Mouse (Mus musculus) lung, embryonic 14.5 days (tissue): ENCODE measurements at regions not wholly inside any gene's neighbourhood (a gene's known extent, or its start where the extent isn't known, plus 50 kb on each side); places are given as distances from the start of the nearest gene placed in this dataset.

Experiments
- ATAC-seq: fragments of 200-750 bp; cut with Nextera tagmentation; 2 replicates; pipeline ENCODE4 v1.8.0; 2017; ENCODE audit warnings: mild to moderate bottlenecking, moderate TSS enrichment, moderate library complexity; ENCODE audit not compliant: insufficient read depth
- DNase-seq: peaks from one replicate; pipeline ENCODE4 v3.0.0-alpha.2; 2015
- H3K27ac ChIP-seq: fragments of 300-500 bp; sonication (generic); 2 replicates; pipeline ENCODE4 v1.5.1; 2014; ENCODE audit warnings: low read depth, mild to moderate bottlenecking, moderate library complexity
- H3K27me3 ChIP-seq: fragments of 300-500 bp; sonication (generic); 2 replicates; pipeline ENCODE4 v1.6.1; 2014; ENCODE audit warnings: low read length, control low read depth; ENCODE audit not compliant: insufficient read depth
- H3K36me3 ChIP-seq: fragments of 300-500 bp; sonication (generic); 2 replicates; pipeline ENCODE4 v1.6.1; 2014; ENCODE audit warnings: control low read depth; ENCODE audit not compliant: insufficient read depth
- H3K4me1 ChIP-seq: fragments of 300-500 bp; sonication (generic); 2 replicates; pipeline ENCODE4 v1.6.1; 2014; ENCODE audit warnings: antibody characterized with exemption, control low read depth; ENCODE audit not compliant: insufficient read depth
- H3K4me2 ChIP-seq: fragments of 300-500 bp; sonication (generic); 2 replicates; pipeline ENCODE4 v1.6.1; 2014; ENCODE audit warnings: mild to moderate bottlenecking
- H3K4me3 ChIP-seq: fragments of 300-500 bp; sonication (generic); 2 replicates; pipeline ENCODE4 v1.5.1; 2014; ENCODE audit warnings: low read depth, low read length
- H3K9ac ChIP-seq: fragments of 300-500 bp; sonication (generic); 2 replicates; pipeline ENCODE4 v1.6.1; 2014
- H3K9me3 ChIP-seq: fragments of 300-500 bp; sonication (generic); 2 replicates; pipeline ENCODE4 v1.6.1; 2016; ENCODE audit warnings: low read depth, low read length, control low read depth
- CTCF ChIP-seq: IDR thresholded peaks from 2 replicates; pipeline ENCODE4 v1.5.1; 2016; ENCODE audit warnings: antibody characterized with exemption, low read depth
- WGBS: fragments of 180-500 bp; shearing (Covaris S2); extraction: QIAGEN DNeasy Blood & Tissue Kit; methylation state at CpG from one replicate; pipeline ENCODE4 v1.1.7; 2014; 5-methylcytosine and 5-hydroxymethylcytosine counted together

GRCm38 (mm10) chr13:112119611-112120041, 168.6 kb upstream of the Ankrd55 start:
- ATAC-seq (no peak), DNase-seq (peak; percentile 49)
- Histone ChIP-seq H3K9me3 (no peaks in the 10 kb centered on the region), H3K4me3 (no peak overlapping the region), H3K36me3 (no peaks in the 10 kb centered on the region), H3K27ac (peak overlapping the region; percentile 2), H3K4me1 (peaks cover 22% of the 10 kb centered on the region), H3K9ac (no peak overlapping the region), H3K4me2 (no peak overlapping the region), H3K27me3 (no peaks in the 10 kb centered on the region)
- no peak for TF ChIP-seq CTCF
- WGBS: 46% methylated on average over 11 of the region's 11 CpGs

- Histone ChIP-seq H3K4me1 (peaks cover 22% of the 10 kb centered on the region), H3K9me3 (no peaks in the 10 kb centered on the region), H3K36me3 (no peaks in the 10 kb centered on the region), H3K4me2 (no peak overlapping the region), H3K9ac (no peak overlapping the region), H3K27ac (peak overlapping the region; percentile 2; the same call in 1 of the 2 replicates), H3K4me3 (no peak overlapping the region), H3K27me3 (no peaks in the 10 kb centered on the region)
- DNase-seq (no peak), ATAC-seq (no peak)
- no peak for TF ChIP-seq CTCF
- 68% methylated on average over 4 of the region's 4 CpGs for WGBS
These were observed 167.9 kb upstream of the Ankrd55 start for GRCm38 (mm10) chr13:112120346-112120745.

GRCm38 (mm10) chr13:112121110-112121509, 167.1 kb upstream of the Ankrd55 start:
- Histone ChIP-seq H3K4me1 (peaks cover 20% of the 10 kb centered on the region), H3K36me3 (no peaks in the 10 kb centered on the region), H3K9me3 (no peaks in the 10 kb centered on the region), H3K9ac (no peak overlapping the region), H3K27ac (no peak overlapping the region), H3K4me2 (no peak overlapping the region), H3K27me3 (no peaks in the 10 kb centered on the region), H3K4me3 (no peak overlapping the region)
- 65% methylated on average over 9 of the region's 9 CpGs for WGBS
- no peak for ATAC-seq
- no peak for TF ChIP-seq CTCF
- DNase-seq: peak; percentile 32

GRCm38 (mm10) chr13:112122842-112123373, 165.3 kb upstream of the Ankrd55 start:
- 65% methylated on average over 9 of the region's 9 CpGs for WGBS
- TF ChIP-seq CTCF: no peak
- Histone ChIP-seq H3K4me2 (no peak overlapping the region), H3K4me1 (peaks cover 14% of the 10 kb centered on the region; the same call in 1 of the 2 replicates), H3K9ac (no peak overlapping the region), H3K36me3 (no peaks in the 10 kb centered on the region), H3K9me3 (no peaks in the 10 kb centered on the region), H3K4me3 (no peak overlapping the region), H3K27me3 (no peaks in the 10 kb centered on the region), H3K27ac (no peak overlapping the region)
- DNase-seq (peak; percentile 58), ATAC-seq (no peak)

- no peaks in the 10 kb centered on the region for H3K36me3 ChIP-seq
- H3K4me3 ChIP-seq: no peak overlapping the region
- peaks cover 3% of the 10 kb centered on the region; the same call in 1 of the 2 replicates for H3K4me1 ChIP-seq
- WGBS: 67% methylated on average over 14 of the region's 14 CpGs
- no peaks in the 10 kb centered on the region for H3K27me3 ChIP-seq
- TF ChIP-seq CTCF: no peak
- ATAC-seq (no peak), DNase-seq (peak; percentile 18)
- no peaks in the 10 kb centered on the region for H3K9me3 ChIP-seq
- H3K9ac ChIP-seq: no peak overlapping the region
- no peak overlapping the region for H3K27ac ChIP-seq
- H3K4me2 ChIP-seq: no peak overlapping the region
These were observed 162.3 kb upstream of the Ankrd55 start for GRCm38 (mm10) chr13:112125769-112126469.

- no peak overlapping the region for H3K27ac ChIP-seq
- TF ChIP-seq CTCF: no peak
- 71% methylated on average over 4 of the region's 4 CpGs for WGBS
- no peaks in the 10 kb centered on the region for H3K36me3 ChIP-seq
- no peaks in the 10 kb centered on the region for H3K9me3 ChIP-seq
- H3K27me3 ChIP-seq: no peaks in the 10 kb centered on the region
- ATAC-seq: no peak
- DNase-seq: no peak
- H3K9ac ChIP-seq: no peak overlapping the region
- H3K4me3 ChIP-seq: no peak overlapping the region
- no peak overlapping the region for H3K4me2 ChIP-seq
- 0 out of 2 replicates have a peak, but pooled peaks cover 6% of the 10 kb centered on the region for H3K4me1 ChIP-seq
These were observed 158.0 kb upstream of the Ankrd55 start for GRCm38 (mm10) chr13:112130220-112130619.

- H3K4me3 ChIP-seq: no peak overlapping the region
- no peak for DNase-seq
- no peak overlapping the region for H3K4me2 ChIP-seq
- H3K36me3 ChIP-seq: no peaks in the 10 kb centered on the region
- ATAC-seq: no peak
- H3K27me3 ChIP-seq: no peaks in the 10 kb centered on the region
- no peak overlapping the region for H3K27ac ChIP-seq
- no peak overlapping the region for H3K9ac ChIP-seq
- WGBS: 74% methylated on average over 2 of the region's 2 CpGs
- 0 out of 2 replicates have a peak, but pooled peaks cover 6% of the 10 kb centered on the region for H3K4me1 ChIP-seq
- H3K9me3 ChIP-seq: no peaks in the 10 kb centered on the region
- no peak for TF ChIP-seq CTCF
These were observed 157.5 kb upstream of the Ankrd55 start for GRCm38 (mm10) chr13:112130774-112131173.
